Mouse (Mus musculus) right cerebral cortex, postnatal 10 days (tissue): Measurements from ENCODE around the gene Itga2.

ENCODE experiments used
- DNase-seq, 2 experiments: peaks; one replicate each; pipeline ENCODE4 v3.0.0; 2021; ENCODE audit warnings: low spot score in 2 of 2

Gene Itga2

DNA sequence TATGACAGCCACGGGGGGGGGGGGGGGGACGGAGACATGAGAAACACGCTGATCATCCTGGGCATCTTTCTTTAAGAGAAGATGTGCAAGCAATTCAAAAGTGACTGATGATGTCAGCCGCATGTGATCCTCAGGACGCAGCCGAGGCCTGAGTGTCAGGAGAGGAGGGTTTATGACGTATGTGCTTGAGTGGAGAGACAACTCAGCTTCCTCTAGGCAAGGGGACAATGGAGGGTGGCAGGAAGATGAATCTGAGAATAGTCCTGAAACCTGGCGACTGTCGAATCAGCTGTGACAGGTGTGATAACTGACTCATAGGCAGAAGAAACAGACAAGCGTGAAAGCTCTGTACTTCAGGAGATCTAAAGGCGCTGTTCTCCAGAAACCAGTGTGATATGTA is 53.2 kb downstream of the Itga2 start:
- no peak for DNase-seq

DNA sequence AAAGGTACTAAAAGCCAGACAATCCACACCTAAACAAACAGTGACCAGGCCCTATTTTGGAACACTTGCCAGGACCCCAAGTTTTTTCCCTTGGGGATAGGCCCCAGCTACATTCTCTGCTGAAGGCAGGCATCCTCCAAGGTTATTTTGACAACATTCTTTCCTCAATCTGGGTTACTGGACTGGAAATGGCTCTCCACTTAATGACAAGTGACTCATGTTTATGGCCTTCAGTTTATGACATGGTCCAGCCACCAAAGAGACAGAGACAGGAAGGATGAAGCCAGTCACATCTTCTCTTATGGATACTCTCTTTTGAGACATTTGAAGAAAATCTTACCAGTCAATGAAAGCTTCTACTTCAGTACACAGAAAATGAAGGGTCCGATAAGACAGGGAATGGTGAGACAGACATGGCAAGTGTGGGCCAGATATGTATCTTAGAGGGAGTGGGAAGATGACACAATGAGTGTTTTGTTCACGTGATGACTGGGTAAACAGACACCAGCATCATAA is 55.8 kb downstream of the Itga2 start:
- DNase-seq: no peak

DNA sequence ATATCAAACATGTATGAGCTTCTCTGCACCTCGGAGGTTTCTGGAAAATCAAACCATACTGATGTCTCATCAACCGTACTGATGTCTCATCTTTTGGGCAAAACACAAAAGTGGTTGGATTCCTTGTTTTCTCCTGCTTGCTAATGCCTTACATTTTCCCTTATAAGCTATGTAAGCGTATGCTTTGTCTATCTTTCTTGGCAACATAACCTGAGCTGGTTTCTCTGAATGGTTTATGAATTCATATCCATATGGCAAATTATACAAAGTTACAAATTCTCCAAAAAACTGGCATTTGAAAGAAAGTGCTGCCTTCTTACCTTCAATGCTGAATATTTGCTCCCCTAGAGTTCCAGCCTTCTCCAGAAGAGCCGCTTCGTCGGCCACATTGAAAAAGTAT is 57.2 kb downstream of the Itga2 start:
- no peak for DNase-seq

DNA sequence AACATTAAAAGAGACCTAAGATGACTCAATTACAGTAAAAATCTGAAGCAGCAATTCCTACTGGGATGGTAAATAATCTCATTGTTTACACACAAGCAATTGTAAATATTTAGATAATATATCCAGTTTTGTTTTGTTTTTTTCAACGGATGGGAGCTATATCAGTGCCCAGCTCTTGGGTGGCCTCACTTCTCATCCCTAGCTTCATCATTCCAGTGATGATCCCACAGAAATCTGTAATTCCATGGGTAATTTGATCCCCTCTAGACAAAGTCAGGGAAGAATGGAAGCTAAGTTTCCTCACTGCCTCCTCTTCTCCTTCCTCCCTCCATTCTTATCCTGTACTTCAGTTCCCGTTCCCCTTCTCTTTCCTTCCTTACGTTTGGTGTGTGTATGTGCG is 74.4 kb downstream of the Itga2 start:
- DNase-seq: no peak

DNA sequence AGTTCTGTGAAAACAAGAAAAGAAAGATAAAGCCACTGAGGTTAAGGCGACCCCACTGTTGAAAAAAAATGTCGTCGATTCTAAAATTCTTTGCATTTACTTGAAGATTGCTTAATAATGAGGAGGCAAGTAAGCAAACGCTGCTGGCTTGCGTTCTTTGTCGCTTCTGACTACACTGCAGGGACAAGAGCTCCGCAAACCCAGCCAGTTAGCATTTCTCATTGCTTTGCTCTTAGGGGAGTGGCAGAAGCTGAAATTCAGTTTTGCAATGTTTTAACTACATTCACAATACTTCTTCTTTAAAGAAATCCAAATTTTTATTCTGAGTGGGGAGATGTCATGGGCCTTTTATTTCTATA is 75.7 kb downstream of the Itga2 start:
- DNase-seq: no peak

DNA sequence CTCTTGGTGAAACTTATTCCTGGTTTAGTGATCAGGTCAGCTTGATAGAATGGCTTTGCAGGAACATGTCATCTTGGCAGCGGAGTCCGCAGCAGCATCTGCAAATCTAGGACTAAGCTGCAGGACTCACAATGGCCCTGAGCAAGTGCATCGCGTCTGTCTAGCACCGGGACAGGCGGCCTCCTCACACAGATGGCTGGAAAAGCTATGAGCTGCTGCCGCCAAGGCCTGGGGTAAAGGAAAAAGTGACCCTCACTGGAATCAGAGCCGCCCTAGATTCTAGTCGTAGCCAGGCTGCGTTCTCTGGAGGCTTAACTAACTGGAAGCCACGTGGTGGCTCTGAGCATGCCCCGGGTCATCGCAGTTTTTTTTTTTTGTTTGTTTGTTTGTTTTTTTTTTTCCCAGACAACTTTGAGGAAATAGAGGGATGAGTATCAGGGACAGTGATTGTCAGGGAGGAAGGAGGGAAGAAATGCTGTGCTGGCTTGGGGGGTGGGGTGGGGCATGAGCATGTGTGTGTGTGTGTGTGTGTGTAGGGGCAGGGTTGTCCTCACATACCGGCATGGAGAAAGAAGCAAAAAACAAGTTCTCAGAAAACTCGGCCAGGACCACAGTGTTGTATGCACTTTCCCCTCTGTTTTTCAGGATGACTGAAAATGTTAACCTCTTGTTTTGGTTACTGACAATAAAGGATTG is 76.2 kb downstream of the Itga2 start:
- no peak for DNase-seq

DNA sequence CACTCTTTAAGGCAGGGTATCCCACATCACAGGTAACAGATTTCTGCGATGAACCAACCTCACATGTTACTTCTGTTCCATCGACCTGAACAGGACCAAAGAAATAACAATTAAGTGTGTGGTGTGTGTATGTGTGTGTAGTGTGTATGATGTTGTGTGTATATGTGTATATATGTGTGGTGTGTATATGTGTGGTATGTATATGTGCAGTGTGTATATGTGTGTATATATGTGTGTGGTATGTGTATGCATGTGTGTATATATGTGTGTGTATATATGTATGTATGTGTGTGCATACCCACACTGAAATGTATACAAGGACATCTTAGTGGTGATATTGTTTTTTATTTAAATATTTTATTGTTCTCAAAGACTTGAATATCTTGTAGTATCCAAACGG is 77.5 kb downstream of the Itga2 start:
- no peak for DNase-seq

DNA sequence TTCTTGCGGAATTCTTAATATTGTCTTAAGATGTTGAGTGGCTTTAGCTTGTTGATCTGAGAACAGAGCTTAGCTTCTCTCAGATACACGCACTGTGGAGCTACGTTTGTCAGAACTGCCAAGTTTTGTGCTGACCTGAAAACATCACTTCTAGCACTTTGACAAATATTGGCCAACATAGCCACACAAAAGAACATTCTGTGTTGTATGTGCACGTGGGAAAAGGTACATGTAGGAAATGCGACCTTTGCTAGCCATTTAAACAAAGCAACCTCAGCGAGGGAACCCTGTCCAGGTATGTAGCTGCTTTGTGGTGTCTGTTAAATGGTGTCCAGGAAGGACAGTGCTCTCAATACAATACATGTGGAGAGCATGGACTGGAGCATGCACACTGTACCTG is 77.9 kb downstream of the Itga2 start:
- DNase-seq: no peak

DNA sequence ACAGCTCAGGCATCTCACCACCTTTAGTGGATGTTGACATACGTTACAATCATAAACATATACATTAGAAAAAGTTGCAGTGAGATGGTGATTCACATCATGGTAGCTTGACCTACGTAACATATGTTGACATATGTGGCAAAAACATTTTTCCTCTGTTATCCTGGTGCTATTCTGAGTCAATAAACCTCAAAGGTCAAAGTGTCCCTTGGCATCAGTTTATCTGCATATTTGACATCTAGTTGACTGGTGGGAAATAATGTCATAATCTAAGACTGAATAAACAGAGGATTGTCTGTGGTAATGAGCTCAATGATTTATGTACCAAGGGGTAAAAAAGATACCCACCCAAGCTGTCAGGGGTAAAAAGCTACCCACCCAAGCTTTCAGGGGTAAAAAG is 78.7 kb downstream of the Itga2 start:
- no peak for DNase-seq

DNA sequence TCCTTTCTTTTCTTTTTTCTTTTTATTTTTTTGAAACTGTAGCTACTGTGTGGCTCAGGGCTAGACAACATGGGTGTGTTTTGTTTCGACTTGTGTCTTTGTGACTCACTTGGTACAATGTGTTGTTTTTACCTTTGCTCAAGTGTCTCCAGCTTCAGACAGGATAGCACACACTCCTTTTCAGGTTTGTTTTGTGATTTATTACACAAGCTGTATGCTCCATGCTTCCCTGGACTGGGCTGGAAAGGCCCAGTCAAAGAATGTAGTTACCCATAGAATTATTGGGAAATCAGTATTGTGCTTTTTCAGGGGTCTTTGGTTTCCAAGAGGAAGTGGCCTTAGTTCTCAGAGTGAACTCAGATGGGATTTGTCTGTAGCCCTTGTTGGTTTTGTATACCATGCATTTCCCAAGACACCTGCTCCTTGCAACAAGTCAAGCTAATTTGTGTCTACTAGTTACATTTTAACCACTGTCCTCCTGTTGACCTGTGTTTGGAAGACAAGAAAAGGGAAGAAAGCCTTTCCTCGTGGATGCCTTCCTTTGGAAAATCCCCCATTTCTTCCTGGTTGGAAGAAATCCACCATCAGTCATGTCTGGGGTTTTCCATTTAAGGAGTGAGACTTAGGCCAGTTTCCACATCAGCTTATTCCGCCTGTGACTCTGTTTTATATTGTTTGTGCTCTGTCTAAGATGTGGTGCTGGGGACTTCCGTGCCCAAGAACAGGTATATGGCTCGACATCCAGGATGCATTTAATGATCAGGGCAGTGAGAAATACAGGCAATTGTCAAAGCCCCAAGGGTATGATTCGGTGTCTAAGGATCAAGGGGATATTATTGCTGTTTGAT is 79.4 kb downstream of the Itga2 start:
- no peak for DNase-seq

DNA sequence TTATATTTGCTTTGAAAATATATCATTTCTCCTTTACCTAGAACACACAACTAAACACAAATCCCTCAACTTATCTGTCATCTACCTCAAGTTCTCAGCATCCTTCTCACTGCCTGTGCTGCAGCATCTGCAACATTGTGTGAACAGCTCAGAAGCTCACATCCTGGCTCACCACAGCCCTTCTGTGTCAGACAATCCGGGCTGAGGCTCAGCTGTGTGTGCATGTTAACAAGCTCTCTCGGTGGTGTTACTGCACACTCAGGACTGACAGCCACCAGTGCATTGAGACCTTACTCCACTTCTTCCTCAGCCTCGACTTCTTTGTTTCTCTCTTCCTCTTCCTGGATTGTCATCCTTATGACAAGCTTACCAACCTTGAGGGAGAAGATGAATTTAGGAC is 83.0 kb downstream of the Itga2 start:
- DNase-seq: no peak

DNA sequence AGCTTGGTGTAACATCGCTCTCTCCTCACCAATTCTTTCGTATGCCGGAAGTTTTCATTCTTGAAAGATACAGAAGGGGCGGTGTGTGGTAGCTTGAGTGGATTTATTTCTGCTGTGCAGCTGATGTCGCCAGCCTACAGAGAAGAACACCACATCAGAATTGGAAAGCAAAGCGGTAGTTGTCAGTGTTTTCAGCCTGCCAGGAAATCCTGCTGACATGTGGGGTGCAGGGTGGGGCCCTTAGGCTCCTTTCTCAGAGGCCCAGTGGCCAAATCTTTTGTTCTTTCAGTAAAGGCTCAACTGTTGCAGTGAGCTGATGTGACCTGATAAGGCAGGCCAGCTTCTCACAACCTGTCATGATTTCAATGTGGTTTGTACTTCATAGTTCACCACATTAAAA is 86.1 kb downstream of the Itga2 start:
- DNase-seq: no peak

DNA sequence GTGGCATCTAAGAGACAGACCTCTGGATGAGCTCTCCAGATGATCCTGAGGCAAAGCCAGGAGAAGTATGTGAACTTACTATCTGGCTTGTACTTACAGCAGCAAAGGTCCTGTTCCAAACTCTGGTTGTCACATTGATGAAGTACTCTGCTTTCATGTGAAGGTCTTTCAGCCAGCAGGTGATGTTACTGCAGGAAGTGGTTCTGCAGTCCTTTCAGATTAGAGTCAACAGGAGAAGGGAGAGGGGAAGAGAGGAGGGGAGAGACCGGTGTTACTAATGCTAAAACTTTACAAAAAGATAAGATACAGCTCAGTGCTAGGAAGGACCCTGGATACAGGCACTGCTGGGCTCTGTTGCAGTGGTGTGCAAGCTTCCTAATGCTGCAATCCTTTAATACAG is 88.6 kb downstream of the Itga2 start:
- DNase-seq: no peak

DNA sequence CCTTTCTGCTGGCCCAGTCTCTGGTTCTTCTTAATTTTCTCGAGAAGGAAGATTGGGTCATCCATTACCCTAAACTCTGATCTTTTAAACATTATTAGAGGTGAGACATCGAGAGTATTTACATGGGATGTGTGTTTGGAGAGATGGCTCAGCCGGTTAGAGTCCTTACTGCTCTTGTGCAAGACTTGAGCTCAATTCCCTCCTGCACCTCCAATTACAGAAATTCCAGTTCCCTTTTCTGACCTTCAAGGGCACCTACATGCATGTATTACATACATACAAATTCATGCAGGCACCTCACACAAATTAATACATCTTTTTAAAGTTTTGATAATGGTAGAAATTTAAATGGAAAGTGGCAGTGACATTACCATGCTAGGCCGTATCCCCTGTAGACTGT is 91.4 kb downstream of the Itga2 start:
- no peak for DNase-seq

DNA sequence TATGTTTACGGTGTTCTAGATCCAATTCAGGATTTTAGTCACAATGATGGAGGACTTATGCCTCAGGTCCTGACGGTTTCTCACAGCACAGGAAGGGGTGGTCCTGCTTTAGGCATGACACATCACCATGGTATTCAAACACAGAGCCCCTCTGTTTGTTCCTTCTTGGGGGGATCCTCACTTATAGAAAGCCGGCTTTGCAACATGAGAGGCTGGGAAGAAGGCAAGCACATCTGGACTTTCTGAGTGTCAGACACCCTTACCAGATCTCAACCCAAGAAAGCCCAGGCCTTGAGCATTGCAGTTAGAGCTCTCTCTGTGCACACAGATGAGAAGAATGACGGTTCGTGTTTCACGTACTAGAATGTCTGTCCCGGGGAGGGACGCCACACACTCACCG is 92.8 kb downstream of the Itga2 start:
- DNase-seq: no peak

DNA sequence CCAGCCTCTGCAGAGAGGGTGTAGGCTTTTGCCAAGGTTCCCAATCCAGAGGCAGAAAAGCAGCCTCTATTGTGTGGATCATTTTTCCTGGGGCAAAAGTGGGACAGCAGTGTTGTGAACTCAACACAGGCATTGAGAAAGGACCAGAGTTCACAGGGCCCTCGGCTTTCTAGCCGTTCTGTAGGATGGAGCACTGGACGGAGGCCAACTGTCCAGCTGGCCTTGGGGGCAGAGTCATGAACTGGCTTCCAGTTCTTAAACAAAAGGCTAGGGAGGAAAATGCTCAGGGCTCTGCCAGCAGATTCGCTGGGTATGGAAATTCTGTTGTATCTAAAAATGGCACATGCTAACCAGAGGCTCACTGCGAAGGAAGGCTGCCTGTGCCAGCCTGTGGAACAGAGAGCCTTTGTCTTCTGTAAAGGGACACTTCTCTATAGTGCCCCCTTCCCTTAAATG is 93.3 kb downstream of the Itga2 start:
- peak; percentile 79 for DNase-seq

DNA sequence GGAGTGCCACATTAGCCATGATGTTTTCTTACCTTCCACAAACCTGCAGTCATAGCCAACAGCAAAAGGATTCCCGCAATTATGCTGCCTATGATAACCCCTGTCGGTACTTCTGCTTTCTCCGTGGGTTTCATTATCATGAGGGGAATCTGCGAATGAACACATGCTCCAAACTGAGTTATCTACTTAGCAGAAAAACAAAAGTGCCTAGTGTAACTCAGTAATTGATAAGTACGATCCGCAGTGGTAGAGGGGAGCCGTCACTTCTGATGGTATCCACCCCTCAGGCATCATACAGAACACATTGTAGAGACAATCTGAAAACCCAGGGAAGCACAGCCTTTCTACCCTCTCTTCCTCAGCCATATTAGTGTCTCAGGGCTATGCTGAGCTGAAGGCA is 94.8 kb downstream of the Itga2 start:
- DNase-seq: no peak

DNA sequence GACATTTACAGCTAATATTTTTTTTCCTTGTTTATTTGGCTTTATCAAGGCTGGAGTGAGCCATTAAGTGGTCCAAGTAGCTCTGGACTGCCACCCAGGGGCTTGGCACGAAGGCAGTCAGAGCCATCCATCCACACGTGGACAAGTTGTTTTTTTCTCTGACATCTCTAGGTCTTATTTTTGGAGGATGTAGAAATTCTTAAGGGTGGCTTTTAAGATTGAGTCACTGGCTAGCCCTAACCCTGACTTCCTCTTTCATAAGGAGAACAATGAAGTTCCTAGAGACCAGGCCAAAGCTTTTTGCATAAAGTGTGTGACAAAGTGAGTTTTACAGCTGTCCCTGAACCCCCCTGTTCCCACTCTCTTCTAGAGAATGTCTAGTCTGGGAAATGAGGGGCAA is 97.3 kb downstream of the Itga2 start:
- DNase-seq: no peak

DNA sequence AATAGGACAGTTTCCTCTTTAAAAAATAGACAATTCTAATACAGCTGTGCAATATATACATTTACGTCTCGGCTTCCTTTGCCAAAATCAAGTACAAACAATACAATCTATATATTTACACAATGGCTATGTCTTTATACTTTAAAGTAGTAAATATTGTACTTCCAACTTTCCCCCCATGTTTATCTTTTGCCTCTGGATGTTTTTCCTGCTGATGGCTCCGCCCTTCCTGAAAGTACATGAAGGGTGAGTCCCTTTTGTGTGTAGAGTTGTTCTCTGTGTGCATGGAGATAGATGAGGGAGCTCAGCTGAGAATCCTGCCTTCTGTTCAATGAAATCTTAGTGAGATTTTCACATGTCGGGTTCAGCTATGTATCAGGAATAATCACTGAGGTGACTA is 98.5 kb downstream of the Itga2 start:
- DNase-seq: no peak

DNA sequence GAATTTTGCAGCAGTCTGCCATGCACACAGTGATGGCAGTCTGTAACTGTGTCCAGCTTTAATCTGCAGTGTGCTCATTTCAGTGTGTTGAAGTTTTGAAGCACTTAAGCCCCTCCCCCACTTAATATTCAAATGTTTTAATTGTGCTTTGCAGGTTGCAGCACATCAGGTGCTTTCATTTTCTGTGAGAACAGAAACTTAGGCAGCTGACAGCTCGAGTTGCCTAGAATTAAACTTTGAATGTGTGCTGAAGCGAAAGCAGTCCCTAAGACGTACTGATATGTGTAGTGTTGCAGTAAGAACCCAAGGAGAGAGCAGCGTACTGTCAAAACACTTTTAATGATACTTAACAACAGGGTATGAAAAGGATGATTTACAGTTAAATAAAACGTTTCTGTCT is 99.1 kb downstream of the Itga2 start:
- no peak for DNase-seq

DNA sequence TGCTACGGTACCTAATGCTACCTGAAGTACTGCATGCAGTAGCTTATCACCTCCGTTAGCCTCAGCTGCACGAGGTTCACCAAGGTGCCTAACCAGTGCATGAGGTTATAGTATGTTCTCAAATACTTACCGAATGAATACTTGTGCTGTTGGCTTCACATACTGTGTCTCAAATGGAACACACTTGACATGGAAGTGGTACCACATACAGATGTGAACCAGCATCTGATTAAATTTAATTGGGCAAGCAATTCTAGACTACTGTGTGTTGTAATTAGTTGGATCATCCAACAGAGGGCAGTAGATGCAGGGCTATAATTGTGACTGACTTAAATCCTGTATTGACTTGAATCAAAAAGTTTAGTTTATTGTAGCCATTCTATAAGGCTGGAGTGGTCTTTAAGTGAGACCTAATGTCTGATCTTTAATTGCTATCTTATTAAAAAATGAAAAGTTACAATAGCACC is 100.5 kb downstream of the Itga2 start:
- no peak for DNase-seq

DNA sequence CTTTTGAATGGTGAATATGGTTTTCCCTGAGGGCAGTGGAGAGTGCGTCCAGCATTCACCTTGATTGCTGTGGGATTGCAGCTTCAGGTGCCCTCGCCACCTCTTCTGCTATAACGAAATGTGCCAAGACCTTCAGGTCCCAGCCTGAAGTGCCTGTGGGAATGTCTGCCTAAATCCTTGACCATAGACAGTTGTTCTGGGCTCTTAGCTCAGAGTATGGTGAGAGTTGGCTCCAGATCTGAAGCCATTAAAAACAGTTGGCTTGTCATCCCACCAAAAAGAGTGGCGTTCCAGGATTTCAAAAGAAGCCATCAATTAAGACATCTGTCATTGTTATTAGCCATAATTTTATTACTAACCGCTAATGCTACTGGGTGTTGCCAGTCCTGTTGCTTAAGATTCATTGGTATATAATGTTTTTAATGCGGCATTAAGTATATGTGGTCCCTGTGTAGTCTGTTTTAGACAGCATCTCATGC is 106.5 kb downstream of the Itga2 start:
- no peak for DNase-seq

DNA sequence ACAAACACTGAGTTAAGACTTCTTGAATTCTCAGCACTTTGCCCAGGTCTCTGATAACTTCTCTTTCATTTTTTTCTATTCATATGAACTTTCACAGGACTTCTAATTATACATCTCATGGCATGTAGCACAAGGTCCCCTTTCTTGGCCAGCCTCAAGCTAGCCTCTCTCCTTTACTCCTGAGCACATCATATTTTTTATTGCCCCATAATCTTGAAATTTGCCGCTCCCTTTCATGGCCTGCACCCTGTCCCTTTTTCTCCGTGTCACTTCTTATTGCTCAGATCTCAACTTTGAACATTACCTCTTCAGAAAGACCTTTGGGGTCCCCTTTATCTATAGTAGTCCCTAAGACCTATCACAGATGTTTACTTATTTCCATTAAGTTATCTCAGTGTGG is 109.0 kb downstream of the Itga2 start:
- no peak for DNase-seq
